Mouse (Mus musculus): ENCODE measurements around the gene Hist1h4n. TPM values are rescaled to one million over a fixed set of nuclear protein-coding genes. Genes with fewer than 3 reads are reported as not detected.
"Not testable (repeated sequence)": the region's sequence is repeated elsewhere in the genome, so short reads cannot be mapped to it uniquely, and the experiment has no call there.

Gene Hist1h4n
- 30.3 and 31.8 TPM in 2 replicates for polyA plus RNA-seq (2012; rRNA removed)
- 15.6 and 21.5 TPM in 2 replicates for polyA plus RNA-seq (2014; fragmentation: Nextera tagmentation; extraction: Ambion mirVana)

GRCm38 (mm10) chr13:21831418-21832394, at the start of gene Hist1h4n:
Gene Hist1h4n (minus strand): TSS chr13:21832196.
- Histone ChIP-seq H3K4me2 (replicated peaks; ENCODE audit: low read depth, low read length, severe bottlenecking) (peak within 1 kb of the TSS; percentile 26; the same call in 1 of the 2 replicates), H3K4me3 (replicated peaks; ENCODE audit: low read length) (peak within 1 kb of the TSS; percentile 18)
- peak; percentile 82 for ATAC-seq (ENCODE audit: low FRiP score, low read depth)
- H3K9ac ChIP-seq (ENCODE audit: low read depth, low read length, severe bottlenecking); H3K36me3 ChIP-seq (ENCODE audit: control insufficient read depth, insufficient read depth, low read length); H3K27me3 ChIP-seq (ENCODE audit: control insufficient read depth, insufficient read depth, low read length); DNase-seq (ENCODE audit: low spot score); H3K27ac ChIP-seq (replicated peaks; ENCODE audit: low read depth, low read length); H3K4me1 ChIP-seq (ENCODE audit: control insufficient read depth, insufficient read depth, low read length); H3K9me3 ChIP-seq (ENCODE audit: control insufficient read depth, low read length): not testable (repeated sequence)
- 0% methylated on average over 9 of the region's 58 CpGs for WGBS

DNA sequence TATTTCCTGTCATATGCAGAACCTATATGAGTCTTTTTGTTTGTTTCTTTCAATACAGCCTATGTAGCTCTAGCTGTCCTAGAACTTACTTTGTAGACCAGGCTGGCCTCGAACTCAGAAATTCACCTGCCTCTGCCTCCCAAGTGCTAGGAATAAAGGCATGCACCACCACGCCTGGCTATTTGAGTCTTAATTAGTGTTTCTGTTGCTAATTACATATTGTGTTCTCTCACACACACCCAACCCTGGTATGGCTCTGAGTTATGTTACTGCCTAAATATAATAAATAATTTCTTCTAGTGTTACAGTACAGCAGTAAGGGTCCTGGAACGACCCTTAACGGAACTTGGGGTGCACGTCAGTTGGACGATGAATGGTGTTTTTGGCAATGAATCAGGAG, 48.7 kb upstream of the Hist1h4n start:
- H3K9ac ChIP-seq (ENCODE audit: low read depth, low read length, severe bottlenecking) = no peak overlapping the region
- WGBS = 82% methylated on average over 6 of the region's 6 CpGs

DNA sequence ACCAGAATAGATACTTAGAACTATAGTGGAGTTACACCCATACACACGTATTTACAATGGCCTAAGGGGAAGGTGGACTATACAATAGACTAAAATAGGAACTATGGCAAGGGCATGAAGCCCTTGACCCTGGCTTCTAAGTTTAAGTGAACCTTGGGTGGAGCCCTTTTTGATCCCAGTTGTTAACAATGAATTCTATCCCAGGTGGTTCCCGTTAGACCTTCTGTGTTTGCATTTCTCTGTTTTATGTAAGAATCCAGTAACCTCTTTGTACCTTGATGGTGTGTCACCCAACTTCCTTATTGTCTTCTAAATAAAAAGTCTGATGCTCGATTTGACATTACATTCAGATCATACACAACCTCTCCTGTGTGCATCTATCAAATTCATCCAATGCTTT, 33.5 kb upstream of the Hist1h4n start:
- not testable (repeated sequence) for H3K4me3 ChIP-seq (replicated peaks; ENCODE audit: low read length); DNase-seq (ENCODE audit: low spot score); ATAC-seq (ENCODE audit: low FRiP score, low read depth); H3K27me3 ChIP-seq (ENCODE audit: control insufficient read depth, insufficient read depth, low read length); H3K36me3 ChIP-seq (ENCODE audit: control insufficient read depth, insufficient read depth, low read length); H3K9ac ChIP-seq (ENCODE audit: low read depth, low read length, severe bottlenecking); H3K4me1 ChIP-seq (ENCODE audit: control insufficient read depth, insufficient read depth, low read length); H3K9me3 ChIP-seq (ENCODE audit: control insufficient read depth, low read length); H3K27ac ChIP-seq (replicated peaks; ENCODE audit: low read depth, low read length); H3K4me2 ChIP-seq (replicated peaks; ENCODE audit: low read depth, low read length, severe bottlenecking)
- WGBS = 75% methylated on average over 3 of the region's 3 CpGs

More for the DNA sequence above, 48.7 kb upstream of the Hist1h4n start:
- Histone ChIP-seq H3K27me3 (ENCODE audit: control insufficient read depth, insufficient read depth, low read length) (no peaks in the 10 kb centered on the region), H3K4me3 (replicated peaks; ENCODE audit: low read length) (no peak overlapping the region), H3K4me1 (ENCODE audit: control insufficient read depth, insufficient read depth, low read length) (no peaks in the 10 kb centered on the region), H3K4me2 (replicated peaks; ENCODE audit: low read depth, low read length, severe bottlenecking) (no peak overlapping the region), H3K9me3 (ENCODE audit: control insufficient read depth, low read length) (no peaks in the 10 kb centered on the region), H3K36me3 (ENCODE audit: control insufficient read depth, insufficient read depth, low read length) (no peaks in the 10 kb centered on the region), H3K27ac (replicated peaks; ENCODE audit: low read depth, low read length) (no peak overlapping the region)
- ATAC-seq (ENCODE audit: low FRiP score, low read depth) (no peak), DNase-seq (ENCODE audit: low spot score) (no peak)
- TF ChIP-seq POLR2A (IDR thresholded peaks at IDR 0.05; ENCODE audit: borderline replicate concordance, extremely low read depth, insufficient read depth, insufficient read length) = no peak

- no peak overlapping the region for H3K4me3 ChIP-seq (replicated peaks; ENCODE audit: low read length)
- no peaks in the 10 kb centered on the region for H3K4me1 ChIP-seq (ENCODE audit: control insufficient read depth, insufficient read depth, low read length)
- TF ChIP-seq POLR2A (IDR thresholded peaks at IDR 0.05; ENCODE audit: borderline replicate concordance, extremely low read depth, insufficient read depth, insufficient read length) = no peak
- ATAC-seq (ENCODE audit: low FRiP score, low read depth) (no peak), DNase-seq (ENCODE audit: low spot score) (no peak)
- no peak overlapping the region for H3K9ac ChIP-seq (ENCODE audit: low read depth, low read length, severe bottlenecking)
- WGBS = 27% methylated on average over 5 of the region's 5 CpGs
- no peaks in the 10 kb centered on the region for H3K36me3 ChIP-seq (ENCODE audit: control insufficient read depth, insufficient read depth, low read length)
- H3K4me2 ChIP-seq (replicated peaks; ENCODE audit: low read depth, low read length, severe bottlenecking) = no peak overlapping the region
- no peaks in the 10 kb centered on the region for H3K27me3 ChIP-seq (ENCODE audit: control insufficient read depth, insufficient read depth, low read length)
- H3K27ac ChIP-seq (replicated peaks; ENCODE audit: low read depth, low read length) = no peak overlapping the region
- no peaks in the 10 kb centered on the region for H3K9me3 ChIP-seq (ENCODE audit: control insufficient read depth, low read length)
Observed at GRCm38 (mm10) chr13:21861608-21862007, 29.6 kb upstream of the Hist1h4n start.

DNA sequence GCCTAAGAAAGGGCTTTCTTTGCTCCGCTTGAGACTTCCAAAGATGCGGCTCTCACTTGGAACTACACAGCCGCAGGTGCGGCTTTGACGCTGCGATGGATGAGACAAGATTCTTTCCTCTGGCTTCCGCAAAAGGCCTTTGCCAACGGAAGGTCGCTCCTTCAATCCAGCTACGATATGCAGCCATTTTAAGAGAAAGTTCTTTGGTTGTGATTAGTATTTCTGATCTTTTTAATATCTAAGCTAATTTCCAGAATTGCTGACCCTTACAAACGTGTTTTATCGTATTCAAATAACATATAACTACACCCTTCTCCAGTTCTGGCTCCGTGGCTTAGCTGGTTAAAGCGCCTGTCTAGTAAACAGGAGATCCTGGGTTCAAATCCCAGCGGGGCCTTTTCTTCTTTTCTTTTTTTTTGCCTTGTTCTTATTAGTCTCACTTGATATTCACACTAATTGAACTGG, 23.7 kb upstream of the Hist1h4n start:
- ATAC-seq (ENCODE audit: low FRiP score, low read depth) = no peak
- peak; percentile 77 for DNase-seq (ENCODE audit: low spot score)
- no peak overlapping the region for H3K27ac ChIP-seq (replicated peaks; ENCODE audit: low read depth, low read length)

More for the DNA sequence above, 23.7 kb upstream of the Hist1h4n start:
- 2% methylated on average over 15 of the region's 15 CpGs for WGBS
- peak overlapping the region; percentile 39 for H3K4me3 ChIP-seq (replicated peaks; ENCODE audit: low read length)
- H3K4me1 ChIP-seq (ENCODE audit: control insufficient read depth, insufficient read depth, low read length) = no peaks in the 10 kb centered on the region
- no peaks in the 10 kb centered on the region for H3K27me3 ChIP-seq (ENCODE audit: control insufficient read depth, insufficient read depth, low read length)
- no peaks in the 10 kb centered on the region for H3K9me3 ChIP-seq (ENCODE audit: control insufficient read depth, low read length)
- no peaks in the 10 kb centered on the region for H3K36me3 ChIP-seq (ENCODE audit: control insufficient read depth, insufficient read depth, low read length)
- no peak for TF ChIP-seq POLR2A (IDR thresholded peaks at IDR 0.05; ENCODE audit: borderline replicate concordance, extremely low read depth, insufficient read depth, insufficient read length)
- 0 out of 2 replicates have a peak overlapping the region, but pooled peaks have one; percentile 25 for H3K9ac ChIP-seq (ENCODE audit: low read depth, low read length, severe bottlenecking)
- H3K4me2 ChIP-seq (replicated peaks; ENCODE audit: low read depth, low read length, severe bottlenecking) = peak overlapping the region; percentile 51
